Mouse (Mus musculus): Measurements from ENCODE around the gene Sag. TPM values are rescaled to one million over a fixed set of nuclear protein-coding genes. Genes with fewer than 3 reads are reported as not detected.
"Not testable (repeated sequence)": the region's sequence is repeated elsewhere in the genome, so short reads cannot be mapped to it uniquely, and the experiment has no call there.

Sag gene
- polyA plus RNA-seq, 1 experiment, result not detected

DNA sequence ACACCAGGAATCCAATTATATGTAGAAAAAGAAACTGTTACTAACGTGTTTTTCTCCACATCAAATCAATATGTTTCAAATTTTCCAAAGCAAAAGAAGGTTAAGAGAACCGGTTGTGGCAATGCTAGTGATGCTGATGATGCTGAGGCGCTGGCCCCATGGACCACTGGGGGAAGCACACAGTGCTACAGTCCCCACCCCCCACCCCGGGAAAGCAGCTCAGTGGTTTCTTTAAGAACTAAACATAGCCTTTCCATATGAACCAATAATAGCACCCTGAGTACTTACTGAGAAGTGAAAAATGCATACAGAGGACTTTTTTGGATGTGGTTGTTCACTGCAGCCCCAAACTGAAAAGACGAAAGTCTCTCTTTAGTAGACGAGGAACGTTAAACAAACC is 7.9 kb downstream of the Sag start:
- Histone ChIP-seq H3K4me3 (replicated peaks) (no peak overlapping the region), H3K9me3 (ENCODE audit: control insufficient read depth, low read length) (peaks cover 7% of the 10 kb centered on the region), H3K36me3 (ENCODE audit: control insufficient read depth) (no peaks in the 10 kb centered on the region), H3K4me1 (ENCODE audit: control insufficient read depth) (no peaks in the 10 kb centered on the region; the same call in 1 of the 2 replicates), H3K27me3 (ENCODE audit: control insufficient read depth) (no peaks in the 10 kb centered on the region)
- TF ChIP-seq GATA1 (IDR thresholded peaks at IDR 0.05; ENCODE audit: low read length) (no peak), TAL1 (IDR thresholded peaks at IDR 0.05; ENCODE audit: low read length) (no peak)

DNA sequence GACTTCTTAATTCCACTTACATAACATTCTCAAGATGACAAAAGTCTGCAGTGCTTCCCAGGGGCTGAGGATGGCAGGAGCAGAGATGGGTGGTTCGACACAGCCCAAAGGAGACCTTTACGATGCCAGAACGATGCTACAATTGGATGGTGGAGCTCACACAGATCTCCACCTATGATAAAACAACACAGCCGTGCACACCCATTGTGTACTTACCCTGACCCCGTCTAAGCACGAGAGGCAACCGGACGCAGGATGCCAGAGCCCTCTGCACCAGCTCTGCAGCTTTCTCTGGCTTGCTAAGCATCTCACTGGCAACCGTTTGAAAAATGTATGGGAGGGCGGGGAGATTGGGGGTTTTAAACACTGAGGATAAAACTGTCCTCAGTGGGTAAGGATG is 8.6 kb downstream of the Sag start:
- TF ChIP-seq GATA1 (IDR thresholded peaks at IDR 0.05; ENCODE audit: low read length) (no peak), TAL1 (IDR thresholded peaks at IDR 0.05; ENCODE audit: low read length) (no peak)
- H3K4me3 ChIP-seq (replicated peaks), result no peak overlapping the region
- peaks cover 7% of the 10 kb centered on the region for H3K9me3 ChIP-seq (ENCODE audit: control insufficient read depth, low read length)
- H3K27me3 ChIP-seq (ENCODE audit: control insufficient read depth), result no peaks in the 10 kb centered on the region
- H3K36me3 ChIP-seq (ENCODE audit: control insufficient read depth), result no peaks in the 10 kb centered on the region
- no peaks in the 10 kb centered on the region; the same call in 1 of the 2 replicates for H3K4me1 ChIP-seq (ENCODE audit: control insufficient read depth)

DNA sequence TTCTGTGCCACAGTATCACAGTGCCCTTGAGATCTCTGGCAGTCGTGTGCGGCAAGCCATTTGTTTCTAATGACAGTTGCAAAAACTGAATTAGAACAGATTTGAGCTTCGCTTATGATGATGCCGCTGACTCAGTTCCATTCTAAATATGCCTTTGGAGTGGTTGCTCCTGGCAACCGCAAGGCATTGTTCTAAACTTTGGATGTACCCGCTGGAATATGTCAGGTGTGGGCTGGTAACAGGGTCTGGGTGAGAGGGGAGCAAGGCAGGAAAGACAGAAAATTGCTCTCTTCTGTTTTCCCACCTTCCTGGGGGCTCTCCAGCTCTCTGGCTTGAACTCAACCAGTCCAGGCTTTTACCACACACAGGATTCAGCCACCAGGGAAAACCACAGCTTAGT is 9.7 kb downstream of the Sag start:
- Histone ChIP-seq H3K9me3 (ENCODE audit: control insufficient read depth, low read length) (peaks cover 7% of the 10 kb centered on the region), H3K4me3 (replicated peaks) (no peak overlapping the region), H3K36me3 (ENCODE audit: control insufficient read depth) (no peaks in the 10 kb centered on the region), H3K4me1 (ENCODE audit: control insufficient read depth) (no peaks in the 10 kb centered on the region), H3K27me3 (ENCODE audit: control insufficient read depth) (no peaks in the 10 kb centered on the region)
- TF ChIP-seq GATA1 (IDR thresholded peaks at IDR 0.05; ENCODE audit: low read length) (no peak), TAL1 (IDR thresholded peaks at IDR 0.05; ENCODE audit: low read length) (no peak)

DNA sequence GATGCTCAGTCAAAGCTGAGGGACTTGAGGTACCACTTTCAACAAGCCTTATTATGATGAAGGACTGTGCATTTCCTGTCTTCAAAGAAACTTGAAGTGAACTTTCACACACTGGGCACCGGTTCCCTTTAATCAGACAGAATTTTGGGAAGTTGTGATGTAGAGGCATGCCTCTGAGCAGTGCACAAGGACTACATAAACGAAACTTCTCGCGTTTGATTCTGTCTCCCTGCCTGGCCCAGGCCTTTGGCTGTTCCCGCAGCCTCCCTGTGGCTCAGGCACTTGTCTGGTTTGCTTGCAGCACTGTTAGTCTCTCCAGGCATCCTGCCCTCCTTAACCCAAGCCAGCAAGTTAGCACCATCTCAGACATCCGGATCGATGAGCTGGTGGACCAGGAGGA is 10.2 kb downstream of the Sag start:
- Histone ChIP-seq H3K9me3 (ENCODE audit: control insufficient read depth, low read length) (peaks cover 7% of the 10 kb centered on the region), H3K36me3 (ENCODE audit: control insufficient read depth) (no peaks in the 10 kb centered on the region), H3K4me1 (ENCODE audit: control insufficient read depth) (no peaks in the 10 kb centered on the region), H3K4me3 (replicated peaks) (no peak overlapping the region), H3K27me3 (ENCODE audit: control insufficient read depth) (no peaks in the 10 kb centered on the region)
- TF ChIP-seq GATA1 (IDR thresholded peaks at IDR 0.05; ENCODE audit: low read length) (no peak), TAL1 (IDR thresholded peaks at IDR 0.05; ENCODE audit: low read length) (no peak)

DNA sequence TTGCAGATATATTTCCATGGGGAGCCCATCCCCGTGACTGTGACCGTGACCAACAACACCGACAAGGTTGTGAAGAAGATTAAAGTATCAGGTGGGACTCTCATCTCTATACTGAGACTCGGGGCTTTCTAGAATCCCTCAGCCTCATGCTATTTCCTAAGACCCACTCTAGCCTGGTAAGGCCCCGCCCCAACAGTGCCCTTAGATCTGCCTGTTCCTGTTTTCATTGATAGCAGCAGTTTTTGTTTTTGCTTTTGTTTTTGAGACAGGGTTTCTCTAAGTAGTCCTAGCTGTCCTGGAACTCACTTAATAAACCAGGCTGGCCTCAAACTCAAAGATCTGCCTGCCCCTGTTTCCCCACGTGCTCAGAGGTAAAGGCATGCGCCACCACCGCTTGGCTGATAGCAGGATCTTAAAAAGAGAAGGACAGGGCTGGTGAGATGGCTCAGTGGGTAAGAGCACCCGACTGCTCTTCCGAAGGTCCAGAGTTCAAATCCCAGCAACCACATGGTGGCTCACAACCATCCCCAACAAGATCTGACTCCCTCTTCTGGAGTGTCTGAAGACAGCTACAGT is 21.0 kb downstream of the Sag start:
- Histone ChIP-seq H3K36me3 (ENCODE audit: control insufficient read depth) (no peaks in the 10 kb centered on the region), H3K9me3 (ENCODE audit: control insufficient read depth, low read length) (peaks cover 14% of the 10 kb centered on the region), H3K4me3 (replicated peaks) (no peak overlapping the region), H3K4me1 (ENCODE audit: control insufficient read depth) (peaks cover 3% of the 10 kb centered on the region), H3K27me3 (ENCODE audit: control insufficient read depth) (no peaks in the 10 kb centered on the region)
- TF ChIP-seq GATA1 (IDR thresholded peaks at IDR 0.05; ENCODE audit: low read length), result no peak
- no peak for TF ChIP-seq TAL1 (IDR thresholded peaks at IDR 0.05; ENCODE audit: low read length)

DNA sequence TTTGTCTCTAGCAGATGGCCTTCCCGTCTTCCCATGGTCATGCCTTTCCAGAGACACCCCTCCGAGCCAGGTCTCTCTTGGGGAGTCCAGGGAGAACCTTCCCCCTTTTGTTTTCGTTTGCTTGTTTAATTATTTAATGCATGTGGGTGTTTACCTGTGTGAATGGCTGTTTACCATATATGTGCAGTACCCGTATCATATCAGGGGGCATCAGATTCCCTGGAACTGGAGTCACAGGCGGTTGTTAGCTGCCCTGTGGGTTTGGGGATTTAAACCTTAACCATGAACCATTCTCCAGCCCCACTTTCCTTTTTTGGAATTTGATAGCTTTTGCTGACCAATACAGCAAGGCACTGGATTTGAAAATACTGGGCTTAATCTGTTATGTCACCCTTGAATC is 21.8 kb downstream of the Sag start:
- H3K27me3 ChIP-seq (ENCODE audit: control insufficient read depth), result no peaks in the 10 kb centered on the region
- H3K9me3 ChIP-seq (ENCODE audit: control insufficient read depth, low read length), result peaks cover 14% of the 10 kb centered on the region
- H3K36me3 ChIP-seq (ENCODE audit: control insufficient read depth), result no peaks in the 10 kb centered on the region
- TF ChIP-seq TAL1 (IDR thresholded peaks at IDR 0.05; ENCODE audit: low read length), result no peak
- no peak for TF ChIP-seq GATA1 (IDR thresholded peaks at IDR 0.05; ENCODE audit: low read length)
- no peak overlapping the region for H3K4me3 ChIP-seq (replicated peaks)
- H3K4me1 ChIP-seq (ENCODE audit: control insufficient read depth), result peaks cover 3% of the 10 kb centered on the region

DNA sequence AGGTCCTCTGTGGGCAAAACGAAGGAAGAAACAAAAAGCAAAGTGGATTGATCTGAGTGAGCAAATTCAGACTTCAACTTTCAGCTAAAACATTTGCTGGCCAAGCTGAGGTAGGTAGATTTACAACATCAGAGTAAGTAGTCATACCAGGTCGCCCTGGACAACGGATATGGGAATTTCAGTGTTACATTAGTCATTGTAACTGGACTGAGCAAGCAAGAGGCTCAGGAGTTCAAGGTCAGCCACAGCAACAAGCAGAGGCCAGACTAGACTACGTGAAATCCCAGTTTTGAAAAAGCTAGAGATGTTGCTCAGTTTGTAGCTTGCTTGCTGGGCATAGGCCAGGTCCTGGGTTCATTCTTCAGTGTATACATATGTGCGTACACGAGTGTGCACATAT is 22.5 kb downstream of the Sag start:
- TF ChIP-seq TAL1 (IDR thresholded peaks at IDR 0.05; ENCODE audit: low read length) (no peak), GATA1 (IDR thresholded peaks at IDR 0.05; ENCODE audit: low read length) (no peak)
- Histone ChIP-seq H3K4me1 (ENCODE audit: control insufficient read depth) (peaks cover 3% of the 10 kb centered on the region), H3K9me3 (ENCODE audit: control insufficient read depth, low read length) (peaks cover 10% of the 10 kb centered on the region), H3K27me3 (ENCODE audit: control insufficient read depth) (no peaks in the 10 kb centered on the region), H3K36me3 (ENCODE audit: control insufficient read depth) (no peaks in the 10 kb centered on the region), H3K4me3 (replicated peaks) (no peak overlapping the region)

DNA sequence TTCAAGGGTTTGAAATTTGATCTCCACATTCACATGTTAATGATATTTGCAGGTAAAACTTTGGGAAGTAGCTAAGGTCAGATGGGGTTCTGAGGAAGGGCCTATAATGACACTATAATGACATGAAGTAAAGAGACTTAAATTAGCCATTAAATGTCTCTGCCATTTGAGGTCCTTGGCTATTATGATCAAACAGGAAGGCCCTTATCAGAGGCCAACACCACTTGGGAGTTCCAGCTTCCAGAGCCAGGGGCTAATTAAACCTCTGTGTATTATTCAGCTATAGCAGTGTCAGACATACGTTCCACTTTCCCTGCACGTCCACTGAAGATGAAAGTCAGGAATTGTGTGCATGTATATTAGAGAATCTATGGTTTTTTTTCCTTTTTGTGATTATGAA is 23.0 kb downstream of the Sag start:
- Histone ChIP-seq H3K27me3 (ENCODE audit: control insufficient read depth) (no peaks in the 10 kb centered on the region), H3K4me1 (ENCODE audit: control insufficient read depth) (no peaks in the 10 kb centered on the region)
- TF ChIP-seq TAL1 (IDR thresholded peaks at IDR 0.05; ENCODE audit: low read length) (no peak), GATA1 (IDR thresholded peaks at IDR 0.05; ENCODE audit: low read length) (no peak)

DNA sequence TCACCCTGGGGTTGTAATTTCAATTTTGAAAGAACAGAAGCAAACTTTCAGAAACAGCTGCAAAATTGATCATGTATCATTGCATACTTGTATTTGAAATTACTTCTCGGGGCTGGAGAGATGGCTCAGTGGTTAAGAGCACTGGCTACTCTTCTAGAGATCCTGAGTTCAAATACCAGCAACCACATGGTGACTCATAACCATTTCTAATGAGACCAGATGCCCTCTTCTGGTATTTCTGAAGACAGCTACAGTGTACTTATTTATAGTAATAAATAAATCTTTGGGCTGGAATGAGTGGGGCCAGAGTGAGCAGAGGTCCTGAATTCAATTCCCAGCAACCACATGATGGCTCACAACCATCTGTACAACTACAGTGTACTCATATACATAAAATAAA is 24.0 kb downstream of the Sag start:
- not testable (repeated sequence) for H3K4me3 ChIP-seq (replicated peaks); H3K4me1 ChIP-seq (ENCODE audit: control insufficient read depth); H3K36me3 ChIP-seq (ENCODE audit: control insufficient read depth); H3K27me3 ChIP-seq (ENCODE audit: control insufficient read depth); H3K9me3 ChIP-seq (ENCODE audit: control insufficient read depth, low read length)

More for the DNA sequence above, 23.0 kb downstream of the Sag start:
- H3K4me3 ChIP-seq (replicated peaks), result no peak overlapping the region
- no peaks in the 10 kb centered on the region for H3K36me3 ChIP-seq (ENCODE audit: control insufficient read depth)
- peaks cover 6% of the 10 kb centered on the region for H3K9me3 ChIP-seq (ENCODE audit: control insufficient read depth, low read length)

DNA sequence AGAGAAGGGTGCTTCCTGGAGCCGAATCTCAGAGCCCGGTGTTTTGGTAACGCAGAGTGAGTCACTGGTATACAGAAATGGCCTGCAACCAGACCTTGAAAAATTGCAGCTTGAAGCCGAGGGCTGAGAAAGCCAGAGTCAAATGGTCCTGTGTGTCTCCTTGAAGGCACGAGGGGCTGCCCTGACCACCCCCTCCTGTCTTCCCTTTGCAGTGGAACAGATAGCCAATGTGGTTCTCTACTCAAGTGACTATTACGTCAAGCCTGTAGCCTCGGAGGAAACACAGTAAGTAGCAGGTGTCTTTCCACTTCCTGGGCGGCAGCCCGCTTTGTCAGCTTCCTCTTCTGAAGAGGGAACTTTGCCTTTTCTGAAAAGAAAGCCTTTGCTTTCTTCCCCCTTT is 24.7 kb downstream of the Sag start:
- no peaks in the 10 kb centered on the region for H3K4me1 ChIP-seq (ENCODE audit: control insufficient read depth)
- no peaks in the 10 kb centered on the region for H3K27me3 ChIP-seq (ENCODE audit: control insufficient read depth)
- peaks cover 4% of the 10 kb centered on the region for H3K9me3 ChIP-seq (ENCODE audit: control insufficient read depth, low read length)
- no peaks in the 10 kb centered on the region for H3K36me3 ChIP-seq (ENCODE audit: control insufficient read depth)
- H3K4me3 ChIP-seq (replicated peaks), result no peak overlapping the region
- no peak for TF ChIP-seq GATA1 (IDR thresholded peaks at IDR 0.05; ENCODE audit: low read length)
- TF ChIP-seq TAL1 (IDR thresholded peaks at IDR 0.05; ENCODE audit: low read length), result no peak

Data from erythroblast, embryonic 14.5 days (primary cell).